Mouse (Mus musculus) thymus, postnatal 4 days (tissue): ENCODE measurements at regions not wholly inside any gene's neighbourhood (a gene's known extent, or its start where the extent isn't known, plus 50 kb on each side); places are given as distances from the start of the nearest gene placed in this dataset.
"Not testable (repeated sequence)": the region's sequence is repeated elsewhere in the genome, so short reads cannot be mapped to it uniquely, and the experiment has no call there.

Experiments used
- DNase-seq: peaks from one replicate; pipeline ENCODE4 v3.0.0; 2021

DNA sequence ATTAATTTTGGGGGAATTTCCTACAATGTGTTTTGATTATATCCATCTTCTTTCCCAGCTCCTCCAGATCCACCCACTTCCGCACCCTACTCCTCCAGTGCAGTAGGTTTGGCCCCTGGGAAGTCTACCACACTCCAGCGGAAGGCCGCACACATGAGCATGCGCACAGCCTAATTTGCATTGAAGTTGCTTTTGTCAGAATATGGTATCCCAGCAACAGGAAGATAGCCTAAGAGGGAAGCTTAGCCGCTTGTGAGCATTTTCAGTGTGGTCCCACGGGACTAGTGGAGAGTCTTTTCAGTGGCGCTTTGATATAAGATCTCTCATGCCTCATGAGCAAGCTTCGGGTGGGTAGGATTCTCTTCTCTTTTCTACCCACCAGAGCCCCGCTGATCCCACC lies 455.6 kb downstream of the Cbln4 start:
- DNase-seq = no peak

DNA sequence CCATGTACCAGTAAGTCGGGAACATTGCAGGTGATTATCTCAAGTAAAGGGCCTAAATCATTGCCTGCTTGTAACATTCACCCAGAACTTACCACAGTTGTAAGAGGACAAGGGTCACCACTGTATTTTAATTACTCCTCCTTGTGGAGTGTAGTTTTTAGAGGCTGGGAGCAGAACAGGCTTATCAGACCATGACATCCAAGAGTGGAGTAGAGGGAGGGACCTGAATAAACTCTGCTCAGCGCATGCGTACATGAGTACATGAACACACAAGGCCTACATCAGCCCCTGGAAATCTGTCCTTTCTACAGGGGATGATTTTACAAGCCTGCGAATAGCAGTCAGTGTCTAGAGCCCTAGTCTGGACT lies 456.4 kb downstream of the Cbln4 start:
- DNase-seq = no peak

DNA sequence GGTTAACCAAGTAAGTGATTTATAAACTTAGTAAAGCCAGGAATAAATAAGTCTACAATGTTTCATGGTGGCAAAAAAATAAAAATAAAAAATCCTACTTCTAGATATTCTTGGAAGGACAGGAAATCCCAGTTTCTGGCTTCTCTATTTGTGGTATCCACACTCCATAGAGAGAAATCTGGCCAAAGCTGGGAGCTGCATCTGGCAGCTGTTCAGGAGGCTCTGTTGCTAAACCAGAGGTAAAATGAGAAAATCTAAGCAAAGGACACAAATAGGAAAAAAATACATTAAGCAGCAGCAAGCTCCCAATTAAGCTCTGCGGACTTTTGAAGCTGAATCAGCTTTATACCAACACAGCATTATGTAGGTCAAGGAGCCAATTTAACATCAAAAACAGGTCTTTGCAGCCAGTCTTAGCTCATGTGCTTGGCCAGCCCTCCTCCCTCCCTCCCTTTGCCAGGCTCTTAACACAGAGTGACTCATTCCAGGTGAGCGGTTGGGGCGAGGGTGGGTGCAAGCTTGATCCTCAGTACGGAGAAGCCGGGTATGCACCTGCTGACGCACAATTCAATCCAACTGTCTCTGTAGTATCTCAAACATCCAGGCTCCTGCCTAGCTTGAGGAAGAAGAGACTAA lies 456.9 kb downstream of the Cbln4 start:
- no peak for DNase-seq

DNA sequence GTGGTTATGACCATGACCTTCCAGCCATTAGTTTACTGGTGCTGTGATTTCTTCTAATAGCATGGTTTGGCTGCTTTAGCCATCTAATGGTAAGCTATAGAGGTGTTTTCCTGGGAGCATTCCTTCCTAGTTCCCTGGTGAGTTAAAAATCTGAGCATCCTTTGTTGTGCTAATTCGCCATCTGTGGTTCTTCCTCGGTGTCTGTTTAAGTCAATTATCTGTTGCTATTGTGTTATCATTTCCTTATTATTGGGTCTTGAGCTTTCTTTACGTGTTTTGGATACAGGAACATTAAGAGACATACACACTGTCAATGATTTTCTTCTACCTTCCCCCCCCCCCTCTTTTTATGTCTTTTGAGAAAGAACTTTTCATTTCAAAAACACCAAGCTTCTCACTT lies 468.9 kb downstream of the Cbln4 start:
- DNase-seq = no peak

DNA sequence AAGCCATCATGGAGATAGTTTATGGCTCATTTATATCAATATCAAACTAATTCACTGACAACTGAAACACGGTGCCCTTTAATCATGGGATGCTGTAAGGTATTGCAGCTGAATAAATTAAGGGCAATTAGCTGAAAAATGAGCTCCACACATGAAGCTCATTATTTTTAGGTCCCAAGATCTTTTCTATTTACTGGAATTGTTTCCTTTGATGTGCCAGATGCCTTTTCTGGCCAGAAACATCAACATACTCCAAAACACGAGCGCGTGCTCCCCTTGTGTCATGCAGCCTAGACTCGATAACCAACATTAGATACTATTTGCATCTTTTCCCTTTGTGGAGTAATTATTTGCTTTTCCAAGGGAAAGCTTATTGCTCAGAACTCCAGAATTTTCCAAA lies 480.6 kb downstream of the Cbln4 start:
- DNase-seq = no peak

DNA sequence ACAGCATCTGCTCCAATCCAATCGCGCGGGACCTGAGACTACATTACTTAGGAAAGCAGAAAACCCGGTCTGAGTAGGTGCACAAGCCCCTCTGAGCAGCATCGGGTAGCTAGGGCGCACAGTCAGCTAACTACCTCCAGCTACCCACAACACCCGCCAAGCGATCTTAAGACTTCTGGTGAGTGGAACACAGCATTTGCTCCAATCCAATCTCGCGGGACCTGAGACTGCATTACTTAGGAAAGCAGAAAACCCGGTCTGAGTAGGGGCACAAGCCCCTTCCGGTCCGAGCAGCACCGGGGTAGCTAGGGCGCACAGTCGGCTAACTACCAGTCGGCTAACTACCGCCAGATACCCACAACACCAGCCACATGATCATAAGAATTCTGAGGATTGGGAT lies 500.5 kb downstream of the Cbln4 start:
- DNase-seq = not testable (repeated sequence)

DNA sequence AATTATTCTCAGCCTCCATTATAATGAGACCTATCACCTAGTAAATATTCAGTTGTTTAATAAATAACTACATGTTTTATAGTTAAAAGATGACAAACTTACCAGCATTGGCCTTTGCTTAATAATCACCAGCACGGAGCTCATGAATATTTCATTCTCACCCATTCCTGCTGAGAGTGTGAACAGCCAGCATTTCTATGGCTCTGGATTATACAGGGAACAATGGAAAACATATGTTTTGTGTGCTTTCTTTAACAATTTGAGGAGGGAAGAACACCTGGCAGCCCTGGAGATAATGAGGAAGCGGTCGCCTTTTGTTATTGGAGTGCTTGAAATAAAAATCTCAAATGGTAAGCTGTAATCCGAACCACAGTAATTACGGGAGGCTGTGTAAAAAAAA lies 528.4 kb downstream of the Cbln4 start:
- DNase-seq = no peak

DNA sequence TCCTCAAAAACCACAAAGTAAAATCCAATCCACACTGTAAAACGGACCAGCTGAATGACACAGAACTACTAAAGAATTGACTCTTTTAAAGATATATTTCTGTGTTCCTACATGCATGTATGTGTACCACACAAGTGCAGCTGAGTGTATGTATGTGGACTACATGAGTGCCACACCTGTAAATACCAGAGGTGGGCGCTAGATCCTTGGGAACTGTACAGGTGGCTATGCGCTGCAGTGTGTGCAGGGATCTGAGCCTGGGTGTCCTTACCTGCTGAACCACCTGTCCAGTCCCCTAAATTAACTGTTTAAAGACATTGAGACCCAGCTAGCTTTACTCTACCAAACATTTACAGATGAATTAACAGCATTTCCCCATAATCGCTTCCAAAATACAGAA lies 546.6 kb downstream of the Cbln4 start:
- DNase-seq = no peak

DNA sequence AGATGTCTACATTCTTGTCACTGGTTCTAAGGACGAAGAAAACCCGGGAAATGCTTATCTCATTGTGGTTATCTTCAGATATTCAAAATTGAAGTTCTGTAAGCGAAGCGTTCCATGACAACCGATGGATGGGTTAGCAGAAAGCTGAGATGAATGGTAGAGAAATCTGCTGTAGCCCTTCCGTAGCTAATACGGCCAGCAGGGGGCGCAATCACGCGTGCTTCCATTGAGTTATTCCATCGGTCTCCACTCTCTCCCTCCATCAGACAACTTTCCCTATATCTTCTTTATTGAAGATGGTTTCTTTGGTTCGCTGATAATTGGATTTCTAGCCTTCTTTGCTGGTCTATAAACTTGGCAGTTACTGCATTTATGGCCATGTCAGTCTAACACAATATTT lies 549.5 kb downstream of the Cbln4 start:
- DNase-seq = peak; percentile 51

DNA sequence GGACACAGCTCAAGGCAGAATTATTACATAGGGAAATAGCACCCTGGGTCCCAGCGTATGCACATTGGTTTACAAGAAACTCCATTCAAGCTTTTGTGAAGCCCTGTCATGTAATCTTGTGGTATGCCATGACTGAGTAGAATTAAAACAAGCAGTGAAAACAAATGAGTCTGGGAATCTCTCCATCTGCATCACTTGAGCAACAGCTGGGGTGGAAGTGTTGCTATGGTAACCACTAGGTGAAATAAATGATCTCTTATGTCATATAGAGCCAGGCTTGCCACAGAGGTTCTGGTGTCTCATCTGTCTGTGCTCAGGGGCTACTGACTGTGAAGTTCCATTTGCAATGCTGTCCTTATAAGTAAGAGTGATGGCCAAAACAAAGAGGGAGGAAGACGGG lies 556.0 kb downstream of the Cbln4 start:
- DNase-seq = no peak

DNA sequence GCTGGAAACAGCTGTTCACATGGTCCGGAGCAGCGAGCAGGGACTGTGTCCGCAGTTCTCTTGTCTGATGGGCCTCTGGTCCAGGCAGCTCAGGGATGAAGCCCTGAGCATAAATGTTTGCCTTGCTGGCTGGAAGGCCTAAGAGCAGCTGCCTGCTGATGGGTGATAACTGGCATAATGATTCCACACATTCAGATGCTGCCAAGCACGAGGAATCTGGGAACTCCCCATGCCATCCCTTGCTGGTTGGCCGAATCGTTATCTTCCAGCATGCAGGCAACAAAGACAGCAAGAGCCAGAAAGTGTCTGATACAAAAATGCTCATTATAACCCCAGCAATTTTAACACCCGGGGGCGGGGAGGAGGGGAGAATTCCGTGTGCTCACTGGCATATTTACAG lies 590.0 kb downstream of the Cbln4 start:
- no peak for DNase-seq

DNA sequence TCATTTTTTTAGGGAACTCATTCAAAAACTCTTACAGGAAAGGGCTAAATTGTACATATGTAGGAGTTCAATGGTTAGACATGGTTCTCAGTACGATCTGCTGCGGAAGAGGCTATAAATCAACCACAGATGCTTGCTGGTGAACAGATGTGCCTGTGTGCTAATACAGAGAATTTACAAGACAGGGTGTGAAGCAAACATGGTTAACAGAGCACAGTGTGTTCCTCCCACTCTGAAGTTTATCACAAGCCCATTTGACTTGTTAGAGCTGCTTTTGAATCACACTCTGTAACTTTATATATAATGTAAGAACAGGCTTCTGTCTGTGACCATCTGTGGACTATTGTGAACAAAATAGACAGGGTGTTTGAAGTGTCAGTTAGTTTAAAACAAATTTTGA lies 637.2 kb downstream of the Cbln4 start:
- DNase-seq = no peak

DNA sequence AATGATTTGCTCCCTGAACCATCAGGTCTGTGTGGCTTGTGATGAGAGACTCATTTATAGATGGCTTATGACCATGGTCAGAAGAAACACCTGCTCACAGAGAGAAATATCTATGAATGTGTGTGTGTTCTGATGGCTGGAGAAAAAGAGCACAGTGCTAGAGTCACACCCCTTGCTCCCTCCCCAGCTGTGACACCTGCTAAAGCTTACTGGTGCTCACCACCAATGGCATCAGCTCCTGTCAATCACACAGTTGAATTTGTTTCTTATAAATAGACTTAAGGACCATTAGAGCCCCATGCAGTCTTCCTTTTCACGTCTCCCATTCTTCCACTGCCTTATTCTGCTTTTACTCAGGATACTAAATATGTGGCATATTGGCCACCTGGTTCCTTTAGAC lies 654.3 kb downstream of the Cbln4 start:
- no peak for DNase-seq

DNA sequence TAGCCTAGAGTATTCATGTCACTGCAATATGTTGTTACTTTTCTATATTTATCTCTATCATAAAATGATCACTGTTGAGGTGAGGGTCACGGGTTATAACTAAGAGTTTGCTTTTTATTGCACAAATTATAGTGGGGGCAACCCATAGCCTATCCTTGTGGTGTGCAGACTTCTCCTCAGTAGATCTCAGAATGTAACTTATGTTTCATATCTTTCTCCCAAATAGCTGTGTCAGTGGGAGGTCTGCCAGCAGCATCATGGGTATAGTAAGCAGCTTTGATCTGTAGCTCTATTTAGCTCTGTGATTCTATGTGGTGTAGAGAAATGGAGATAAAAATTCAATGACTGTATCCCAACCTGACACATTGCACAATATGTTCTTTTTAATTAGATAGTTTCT lies 641.9 kb downstream of the Dok5 start:
- no peak for DNase-seq

DNA sequence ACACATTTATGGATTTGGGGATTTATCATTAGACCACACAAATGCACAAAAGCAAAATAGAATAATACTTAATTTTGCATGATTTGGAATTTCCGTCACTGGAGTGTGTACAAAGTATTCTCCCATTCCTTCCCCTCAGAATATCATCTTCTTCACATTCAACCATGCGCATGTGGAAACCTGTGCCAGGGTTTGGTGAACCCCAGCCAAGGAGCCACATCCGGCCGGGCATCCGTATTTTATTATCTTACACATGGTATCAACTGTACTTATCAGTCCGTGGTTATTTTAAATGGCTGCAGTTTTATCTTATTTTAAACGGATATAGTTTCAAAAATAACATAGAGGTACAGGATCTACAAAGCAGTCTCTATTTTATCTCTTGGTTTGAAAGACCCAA lies 641.4 kb downstream of the Dok5 start:
- DNase-seq = no peak

DNA sequence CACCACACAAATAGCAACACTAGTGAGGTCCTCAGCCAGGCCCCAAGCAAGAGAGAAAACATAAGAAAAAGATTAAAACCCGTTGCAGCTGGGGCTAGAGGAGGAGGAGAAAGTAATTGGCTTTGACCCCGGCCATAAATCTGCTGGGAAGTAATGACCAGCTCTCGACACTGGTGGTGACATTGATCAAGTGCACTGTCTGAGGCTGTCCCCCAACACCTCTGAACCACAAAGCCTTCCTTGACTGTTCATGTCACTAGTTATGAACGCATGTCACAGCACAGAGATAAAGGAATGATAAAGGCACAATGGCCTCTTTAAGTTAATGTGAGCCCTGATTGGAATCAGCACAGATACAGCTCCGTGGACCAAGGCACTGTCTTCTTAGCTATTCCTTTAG lies 640.1 kb downstream of the Dok5 start:
- DNase-seq = no peak

DNA sequence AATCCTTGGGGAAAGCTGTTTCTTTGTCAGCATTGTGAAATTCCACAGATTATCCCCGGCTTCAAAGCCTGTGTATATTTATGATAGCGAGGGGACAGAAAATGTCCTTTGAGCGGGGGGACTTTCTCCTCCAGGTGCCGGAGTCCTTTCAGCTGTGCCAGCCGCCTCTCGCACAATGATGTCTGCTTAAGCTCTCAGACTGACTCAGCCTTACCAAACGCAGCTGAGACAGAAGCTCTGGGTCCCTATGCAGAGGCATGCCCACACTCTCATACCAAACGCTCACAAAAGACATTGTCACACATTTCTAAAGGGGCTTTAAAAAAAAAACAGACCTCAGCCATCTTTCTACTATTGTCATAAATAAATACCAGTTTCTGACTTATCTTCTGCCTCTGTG lies 633.9 kb downstream of the Dok5 start:
- DNase-seq = no peak

DNA sequence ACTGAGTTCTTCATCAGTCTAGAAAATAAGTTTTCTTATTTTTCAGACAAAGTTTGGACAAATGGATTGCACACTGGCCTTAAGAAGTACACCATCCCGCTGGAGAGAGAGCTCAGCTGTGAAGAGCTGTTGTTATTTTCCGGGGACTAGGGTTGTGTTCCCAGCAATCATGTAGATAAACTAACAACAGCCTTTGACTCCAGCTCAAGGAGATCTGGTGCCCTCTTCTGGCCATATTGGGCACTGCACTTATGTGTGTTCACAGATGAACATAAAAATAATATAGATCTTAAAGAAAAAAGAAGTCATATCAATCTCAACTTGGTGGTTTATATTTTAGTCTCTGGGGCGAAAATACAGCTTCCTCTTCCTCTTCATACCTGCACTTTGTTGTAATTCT lies 633.0 kb downstream of the Dok5 start:
- peak; percentile 18 for DNase-seq

DNA sequence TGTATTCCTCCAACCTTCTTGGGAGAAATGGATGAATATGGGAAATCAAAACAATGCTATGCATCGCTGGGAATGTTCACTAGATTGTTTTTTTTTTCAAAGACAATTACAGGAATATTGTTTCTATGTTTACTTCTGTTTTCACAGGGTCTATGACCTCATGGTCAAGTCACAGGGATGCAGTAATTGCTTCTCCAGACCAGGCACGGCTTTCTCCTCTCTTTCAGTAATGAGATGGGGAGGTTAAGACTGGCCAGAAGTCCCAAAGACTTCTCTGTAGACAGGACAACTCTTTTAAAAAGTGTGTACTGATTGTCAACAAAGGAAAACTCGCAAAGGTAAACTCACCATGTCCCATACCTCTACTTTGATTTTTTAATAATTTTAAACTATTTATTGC lies 631.8 kb downstream of the Dok5 start:
- no peak for DNase-seq

DNA sequence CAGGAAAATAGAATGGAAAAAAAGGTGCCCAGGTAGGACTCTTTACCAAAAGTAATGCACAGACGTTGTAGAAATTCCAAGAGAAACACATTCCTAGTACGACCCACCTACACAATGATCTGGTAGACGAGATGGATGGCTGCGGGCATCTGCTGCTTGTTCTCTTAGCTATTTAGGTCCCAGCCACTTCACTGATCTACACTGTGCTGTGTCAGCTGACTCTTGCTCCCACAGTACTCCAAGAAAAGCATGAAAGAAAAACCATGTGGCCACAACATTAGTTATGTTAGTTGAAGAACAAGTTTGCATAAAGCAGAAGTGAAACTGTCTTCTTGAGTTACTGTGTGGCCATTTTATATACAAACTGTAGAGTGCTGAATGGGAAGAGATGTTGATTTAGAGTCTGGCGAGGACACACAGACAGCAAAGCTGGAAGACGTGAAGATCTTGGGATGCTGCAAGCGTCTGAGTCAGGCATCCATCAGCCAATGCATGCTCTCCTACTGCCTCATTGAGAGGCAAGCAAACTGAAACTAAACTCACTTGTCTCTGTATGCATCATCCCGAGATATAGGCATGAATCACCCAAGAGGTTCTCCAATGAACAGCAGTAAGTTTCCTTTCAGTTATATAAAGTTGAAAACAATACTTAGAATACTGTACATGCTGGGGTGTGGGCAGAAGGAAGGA lies 626.6 kb downstream of the Dok5 start:
- DNase-seq = no peak

DNA sequence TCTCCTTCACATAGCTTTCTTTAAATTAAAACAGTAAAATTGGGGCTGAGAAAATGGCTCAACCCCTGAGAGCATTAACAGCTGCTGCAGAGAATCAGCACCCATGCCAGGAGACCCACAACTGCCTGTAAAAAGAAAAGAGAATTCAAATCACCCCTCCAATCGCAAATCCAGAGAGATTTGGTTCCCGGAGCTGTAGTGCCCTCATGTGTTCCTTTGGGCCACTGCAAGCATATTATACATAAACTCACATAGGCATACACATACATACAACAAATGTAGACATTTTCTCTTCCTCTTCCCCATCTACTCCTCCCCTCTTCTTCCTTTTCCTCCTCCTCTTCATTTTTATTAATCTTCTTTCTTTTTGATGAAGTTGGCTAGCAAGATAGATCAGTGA lies 616.5 kb downstream of the Dok5 start:
- no peak for DNase-seq

DNA sequence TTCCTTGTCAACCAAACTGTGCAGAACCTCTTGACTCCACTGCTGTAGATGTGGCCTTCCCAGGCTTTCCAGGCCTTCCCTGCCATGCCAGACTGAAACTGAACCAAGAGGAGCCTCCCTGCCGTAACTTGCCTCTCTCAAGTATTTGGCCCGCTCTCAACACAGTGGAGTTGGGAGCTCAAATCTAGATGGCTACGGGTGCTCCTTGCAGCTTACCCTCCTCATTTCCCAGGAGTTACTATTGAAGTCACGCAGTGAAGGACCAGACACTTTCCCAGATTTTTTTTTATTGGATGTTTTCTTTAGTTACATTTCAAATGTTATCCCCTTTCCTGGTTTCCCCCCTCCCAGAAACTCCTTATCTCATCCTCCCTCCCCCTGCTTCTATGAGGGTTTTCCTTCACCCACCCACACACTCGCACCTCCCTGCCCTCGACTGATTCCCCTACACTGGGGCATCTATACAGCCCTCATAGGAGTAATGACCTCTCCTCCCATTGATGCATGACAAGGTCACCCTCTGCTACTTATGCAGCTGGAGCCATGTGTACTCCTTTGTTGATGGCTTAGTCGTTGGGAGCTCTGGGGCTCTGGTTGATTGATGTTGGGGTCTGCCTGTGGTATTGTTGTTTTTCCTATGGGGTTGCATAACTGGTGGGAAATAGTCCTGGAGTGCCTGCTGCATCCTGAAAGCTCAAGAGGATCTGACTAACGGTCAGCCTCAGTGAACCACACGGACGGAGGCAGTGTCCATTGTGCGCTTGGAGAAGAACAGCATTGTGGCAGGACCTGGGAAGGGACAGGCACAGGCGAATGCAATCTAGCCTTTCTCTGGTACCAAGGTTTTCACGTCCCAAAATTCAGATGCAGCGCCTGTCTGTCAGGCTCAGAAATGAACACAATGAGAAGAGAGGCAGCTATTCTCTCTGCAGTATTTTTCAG lies 602.5 kb downstream of the Dok5 start:
- DNase-seq = no peak

DNA sequence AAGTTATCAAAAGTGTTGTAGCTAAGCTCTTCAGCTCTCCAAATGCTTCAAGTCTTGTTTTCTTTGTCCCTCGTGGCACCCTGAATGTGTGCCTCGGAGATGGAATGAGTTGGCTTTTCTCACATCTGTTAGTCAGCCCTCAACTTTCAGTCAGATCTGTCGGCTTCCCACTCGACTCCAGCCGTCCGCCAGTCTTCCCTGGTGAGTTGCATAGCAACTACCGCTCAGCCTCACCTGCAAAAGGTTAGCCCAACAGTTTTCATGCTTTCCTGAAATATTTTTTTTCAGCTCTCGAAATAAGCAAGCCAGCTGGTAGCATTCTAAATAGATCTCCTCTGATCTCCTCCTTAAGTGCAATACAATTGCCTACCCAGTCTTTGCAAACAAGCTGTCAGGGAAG lies 601.2 kb downstream of the Dok5 start:
- no peak for DNase-seq

DNA sequence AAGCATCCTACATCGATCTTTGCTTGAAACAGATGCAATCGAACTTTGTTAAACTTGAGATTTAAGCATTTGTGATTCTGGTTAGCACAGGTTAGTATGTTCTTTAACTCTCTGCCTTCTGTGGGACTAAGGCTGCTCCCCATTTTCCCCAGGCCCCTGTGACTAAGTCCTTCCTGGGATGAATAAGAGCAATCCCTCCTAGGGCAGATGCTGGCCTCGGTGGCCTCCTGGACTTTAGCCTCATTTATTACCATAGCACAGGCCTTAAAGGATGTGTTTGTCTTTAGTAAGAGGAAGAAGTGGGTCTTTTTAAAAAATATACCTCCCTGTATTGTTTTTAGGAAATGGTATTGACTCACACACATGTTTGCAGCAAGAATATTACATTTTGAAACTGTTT lies 599.9 kb downstream of the Dok5 start:
- no peak for DNase-seq
